Mouse (Mus musculus) lung, postnatal 0 days (tissue): ENCODE data around the gene Rgs10.

Source experiments
- CTCF ChIP-seq: IDR thresholded peaks from 2 replicates; pipeline ENCODE4 v1.5.1; 2016; ENCODE audit warnings: antibody characterized with exemption, mild to moderate bottlenecking
- EP300 ChIP-seq: IDR thresholded peaks from 2 replicates; pipeline ENCODE4 v1.6.1; 2016; ENCODE audit warnings: antibody characterized with exemption, mild to moderate bottlenecking, control low read depth

DNA sequence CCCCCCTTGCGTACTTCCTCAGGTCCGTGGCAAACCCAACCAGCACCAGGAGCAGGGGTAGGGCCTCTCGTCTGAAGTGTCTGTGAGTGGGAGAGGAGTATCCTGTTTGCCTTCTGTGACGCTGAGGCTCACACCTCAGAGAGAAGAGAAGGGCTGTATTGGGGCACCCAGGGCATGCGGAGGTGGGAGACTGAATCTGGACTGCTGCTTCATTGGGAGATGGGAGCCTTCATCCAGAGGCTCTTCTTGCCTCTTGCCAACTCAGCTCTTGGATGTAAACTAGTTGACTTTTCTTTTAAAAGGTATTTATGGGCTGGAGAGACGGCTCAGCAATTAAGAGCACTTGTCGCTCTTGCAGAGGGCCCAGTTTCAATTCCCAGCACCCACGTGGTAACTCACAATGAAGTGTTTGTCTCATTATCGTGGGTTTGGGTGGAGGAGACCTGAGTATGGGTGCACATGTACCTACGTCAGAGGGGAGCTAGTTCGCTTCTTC, 42.3 kb downstream of the Rgs10 start:
- TF ChIP-seq CTCF (no peak), EP300 (peak; percentile 74; the same call in 1 of the 2 replicates)
